Mouse (Mus musculus): Measurements from ENCODE around the gene Tshr.
A peak's percentile ranks its signal among the peaks of the same experiment; 100 is the strongest.

Gene Tshr

DNA sequence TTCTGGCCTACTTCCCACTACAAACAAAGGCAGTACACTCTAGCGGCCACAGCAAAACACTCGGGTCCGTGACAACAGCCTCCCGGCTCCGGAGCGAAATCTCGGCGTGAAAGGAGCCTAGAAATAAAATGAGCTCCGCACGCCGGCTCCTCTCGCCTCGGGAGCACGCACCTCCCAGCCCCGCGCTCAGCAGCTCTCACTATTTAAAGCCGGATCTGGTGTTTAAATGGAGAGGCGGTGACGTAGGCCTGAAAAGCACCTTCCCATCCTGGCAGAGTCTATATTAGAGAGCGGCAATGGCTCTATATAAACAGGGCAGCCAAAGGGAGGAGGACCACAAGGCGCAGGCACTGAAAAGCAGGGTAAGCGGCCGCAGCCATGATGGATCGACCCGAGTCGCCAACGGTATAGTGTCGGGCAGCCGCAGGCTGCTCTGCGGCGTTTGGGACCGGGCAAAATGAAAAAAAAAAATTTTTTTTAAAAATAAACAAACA is 203.9 kb downstream of the Tshr start:
- peak; percentile 98 for DNase-seq (ENCODE audit: low read depth)

DNA sequence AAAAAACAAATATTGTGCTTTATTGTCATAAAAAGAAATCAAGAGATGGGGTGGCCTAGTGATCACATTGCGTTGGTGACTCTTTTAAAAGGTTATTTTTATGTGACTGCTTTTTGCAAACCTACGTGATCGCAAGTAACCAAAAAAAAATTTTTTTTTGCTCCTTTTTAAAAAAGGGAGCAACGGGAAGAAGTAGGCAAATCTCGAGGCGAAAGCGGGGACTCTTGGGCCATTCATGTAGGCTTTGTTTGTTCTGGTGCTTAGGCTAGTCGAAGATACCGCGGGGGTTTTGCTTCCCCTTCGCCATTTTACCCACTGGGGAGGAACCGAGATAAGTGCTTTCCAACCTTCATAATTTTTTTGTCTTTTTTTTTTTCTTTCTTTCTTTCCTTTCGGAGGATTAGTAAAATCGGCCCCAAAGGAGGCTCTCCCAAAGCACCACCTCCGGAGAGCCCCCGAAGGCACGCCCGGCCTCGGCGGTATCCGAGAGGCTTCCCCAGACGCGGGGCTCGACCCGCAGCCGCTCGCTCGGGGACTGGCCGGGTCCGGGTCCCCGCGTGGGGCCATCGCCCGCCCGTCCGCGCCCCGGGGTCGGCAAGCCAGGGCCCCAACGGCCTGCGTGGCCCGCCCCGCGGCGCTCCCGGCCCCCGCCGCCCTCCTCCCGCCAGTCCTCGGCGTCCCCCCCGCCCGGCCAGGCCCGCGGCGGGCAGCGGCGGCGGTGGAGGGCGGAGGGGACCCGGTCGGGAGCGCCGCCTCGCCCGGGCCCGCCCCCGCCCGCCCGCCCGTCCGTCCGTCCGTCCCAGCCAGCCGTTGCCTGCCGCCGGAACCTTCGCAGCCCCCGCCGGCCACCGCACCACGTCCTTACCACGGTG is 204.5 kb downstream of the Tshr start:
- DNase-seq (ENCODE audit: low read depth), result no peak

DNA sequence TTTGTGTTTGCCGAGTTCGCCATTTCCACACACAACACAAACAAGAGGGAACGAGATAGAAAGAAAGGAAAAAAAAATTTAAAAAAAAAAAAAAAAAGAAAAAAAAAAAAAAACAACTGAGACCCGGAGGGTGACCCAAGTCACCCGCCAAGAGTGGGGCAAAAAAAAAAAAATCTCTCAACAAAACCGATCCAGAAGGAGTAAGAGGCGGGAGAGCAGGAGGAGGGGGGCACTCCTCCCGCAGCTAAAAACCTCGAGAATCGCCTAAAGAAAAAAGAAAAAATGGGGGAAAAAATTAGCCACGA is 205.1 kb downstream of the Tshr start:
- DNase-seq (ENCODE audit: low read depth), result no peak

DNA sequence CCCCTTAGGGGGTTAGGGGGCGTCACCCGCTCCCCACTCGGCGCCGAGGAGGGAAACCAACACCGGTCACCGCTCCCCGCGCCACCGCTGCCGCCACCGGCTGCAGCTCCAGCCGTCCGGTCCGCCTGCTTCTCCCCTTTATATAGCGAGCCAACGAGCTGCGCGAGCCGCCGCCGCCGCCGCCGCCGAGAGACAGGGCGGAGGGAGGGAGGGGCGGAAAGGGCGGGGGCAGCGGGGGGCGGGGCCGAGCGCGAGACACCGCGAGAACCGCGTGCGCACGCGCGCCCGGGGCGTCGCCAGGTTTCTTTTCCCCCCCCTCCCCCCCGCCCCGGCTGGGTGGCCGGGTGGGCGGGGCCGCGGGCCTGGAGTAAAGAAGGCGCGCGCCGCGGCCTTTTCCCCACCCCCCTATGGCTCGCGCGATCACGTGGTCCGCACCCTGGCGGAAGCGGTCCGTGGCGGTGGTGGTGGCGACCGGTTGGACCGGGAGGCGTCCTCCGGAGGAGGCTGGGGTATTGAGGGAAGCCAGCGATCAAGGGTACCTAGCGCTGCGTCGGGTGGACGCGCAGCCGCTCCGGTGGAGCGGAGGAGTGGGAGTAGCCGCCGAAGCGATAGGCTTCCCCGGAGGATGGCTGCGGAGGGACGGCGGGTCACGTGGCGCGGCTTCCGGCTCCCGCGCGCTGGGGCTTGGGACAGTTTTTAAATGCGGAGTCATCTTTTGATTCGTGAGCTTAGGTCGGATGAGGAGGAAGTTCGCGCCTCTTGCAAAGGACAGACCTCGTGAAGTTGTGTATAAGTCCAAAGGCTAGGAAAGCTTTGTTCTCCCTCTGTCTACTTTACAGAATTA is 205.7 kb downstream of the Tshr start, which contains the start of gene Gtf2a1:
Gtf2a1 (minus strand) TSS at position 641 of the 844 bp plus-strand sequence.
- peak; percentile 96 for DNase-seq (ENCODE audit: low read depth)

DNA sequence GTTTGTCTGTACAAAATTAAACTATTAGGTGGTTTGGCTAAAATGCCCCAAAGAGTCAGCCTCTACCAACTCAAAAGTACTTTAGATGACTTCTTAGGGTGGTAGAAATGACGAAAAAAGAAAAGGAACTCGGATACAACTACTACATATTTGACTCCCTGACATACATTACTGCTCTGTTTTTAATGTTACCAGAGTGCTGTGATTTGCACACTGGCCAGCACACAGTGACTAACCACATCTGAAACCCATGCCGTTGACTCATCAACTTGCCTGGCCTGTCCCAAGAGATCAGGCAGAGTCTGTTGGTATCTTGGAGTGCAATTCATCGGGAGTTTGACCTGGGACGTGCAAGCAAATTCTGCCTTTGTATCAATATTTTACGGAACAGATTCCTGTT is 206.4 kb downstream of the Tshr start:
- peak; percentile 86 for DNase-seq (ENCODE audit: low read depth)

DNA sequence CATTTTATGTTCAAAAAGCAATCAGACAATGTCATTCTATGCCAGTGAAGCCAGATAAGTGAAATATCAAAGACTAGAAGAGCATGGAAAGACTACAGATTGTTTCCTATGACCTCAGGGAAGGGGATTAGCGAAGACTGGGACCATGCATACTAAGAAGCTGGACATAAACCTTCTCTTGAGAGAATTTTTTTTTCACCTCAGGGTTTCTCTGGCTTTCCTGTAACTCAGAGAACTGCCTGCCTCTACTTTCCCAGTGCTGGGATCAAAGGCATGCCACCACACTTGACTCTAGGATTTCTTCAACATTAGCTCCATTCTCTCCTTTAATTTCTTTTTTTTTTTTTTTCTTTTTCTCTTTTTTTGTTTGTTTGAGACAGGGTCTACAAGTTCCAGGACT is 206.8 kb downstream of the Tshr start:
- DNase-seq (ENCODE audit: low read depth), result no peak

DNA sequence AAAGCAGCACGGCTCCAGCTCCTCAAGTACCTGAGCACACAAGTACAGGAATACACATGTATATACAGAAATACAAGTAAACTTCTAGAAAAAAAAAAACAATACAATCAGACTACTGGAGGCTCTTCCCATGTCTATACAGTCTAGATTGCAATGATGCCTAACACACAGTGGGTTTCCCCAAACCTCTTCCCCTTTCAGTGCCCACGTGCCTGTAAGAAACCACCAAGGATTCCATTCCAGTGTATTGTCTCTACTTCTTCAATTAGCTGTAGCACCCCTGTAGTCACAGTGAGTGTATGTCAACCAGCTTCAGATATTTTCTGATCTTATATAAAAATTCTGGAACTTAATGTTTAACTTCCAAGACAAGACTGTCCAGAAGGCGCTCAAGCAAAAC is 207.8 kb downstream of the Tshr start:
- DNase-seq (ENCODE audit: low read depth), result peak; percentile 41
